Mouse (Mus musculus): ENCODE results near the gene Rab38.

The Rab38 gene

DNA sequence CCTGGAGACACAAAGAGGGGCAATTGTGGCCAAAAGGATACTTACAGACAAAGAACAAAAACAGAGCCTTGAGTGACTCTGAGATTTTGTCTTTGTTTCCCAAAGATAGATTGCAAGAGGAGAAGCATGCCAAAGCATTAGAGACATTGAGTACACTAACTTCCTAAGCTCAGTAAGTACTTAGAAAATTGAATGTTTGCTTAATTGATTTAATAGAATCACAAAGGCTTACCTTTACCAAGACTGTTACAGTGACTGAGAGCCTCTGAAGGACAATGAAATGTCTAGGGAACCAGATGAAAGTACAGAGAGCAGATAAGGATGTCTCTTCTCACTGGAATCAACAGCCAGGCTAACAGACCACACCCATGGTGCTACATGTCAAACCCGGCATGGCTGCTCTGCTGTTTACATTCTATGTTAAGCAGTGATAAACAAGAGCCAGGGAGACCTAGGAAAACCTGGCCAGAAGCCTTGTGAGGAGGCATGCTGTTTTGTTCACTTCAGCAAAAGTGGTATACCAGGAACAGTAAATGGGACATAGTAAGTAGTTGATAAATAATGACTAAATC, 97.1 kb downstream of the Rab38 start:
- DNase-seq = peak in 1 of 2 experiments; percentile 29

- DNase-seq = no peak
Observed at GRCm38 (mm10) chr7:88536127-88536531, 106.1 kb downstream of the Rab38 start.

DNA sequence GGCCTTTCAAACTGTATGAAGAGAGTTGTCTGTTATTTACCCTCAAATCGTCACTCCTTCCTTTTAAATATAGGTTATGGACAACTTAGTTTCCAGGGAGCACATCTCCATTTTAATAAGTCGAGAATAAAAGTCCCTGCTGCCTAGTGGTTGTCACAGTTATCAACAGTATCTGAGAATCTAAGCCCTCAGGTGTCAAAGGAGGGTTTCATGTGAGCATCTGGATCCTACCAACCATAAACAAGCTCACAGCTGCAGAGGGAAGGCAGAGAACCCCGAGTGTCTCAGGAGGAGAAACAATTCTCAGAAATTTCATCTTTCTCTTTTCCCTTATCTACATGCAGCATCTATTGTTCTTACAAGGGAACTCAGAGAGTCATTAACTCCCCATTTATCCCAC, 106.7 kb downstream of the Rab38 start:
- no peak for DNase-seq

All from lung, adult 18-20 months (tissue).